Mouse (Mus musculus) lung, postnatal 36 days (tissue): Measurements from ENCODE around the gene 2010300C02Rik.

Experiments used
- DNase-seq: peaks from one replicate; pipeline ENCODE4 v3.0.0; 2022; ENCODE audit warnings: mixed read lengths

2010300C02Rik gene

GRCm38 (mm10) chr1:37665539-37666323 is 54.2 kb downstream of the 2010300C02Rik start:
- peak; percentile 78 for DNase-seq

DNA sequence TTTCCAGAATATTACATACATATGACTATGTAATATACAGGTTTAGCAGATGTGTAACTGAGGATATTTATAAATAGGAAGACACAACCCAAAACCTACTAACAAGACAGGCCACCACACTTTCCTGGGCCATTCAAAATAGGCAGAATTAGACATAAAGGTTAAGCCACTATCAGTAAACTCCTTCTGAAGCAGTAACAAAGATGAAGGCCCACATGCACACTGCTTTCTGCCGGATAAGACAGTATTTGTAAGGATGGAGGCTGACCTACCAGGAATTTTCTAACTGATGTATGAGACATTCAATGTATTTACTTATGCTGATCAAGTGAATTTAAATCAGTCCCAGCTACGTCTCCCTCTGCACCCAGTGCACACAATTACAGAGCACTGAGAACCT is 55.4 kb downstream of the 2010300C02Rik start:
- no peak for DNase-seq

DNA sequence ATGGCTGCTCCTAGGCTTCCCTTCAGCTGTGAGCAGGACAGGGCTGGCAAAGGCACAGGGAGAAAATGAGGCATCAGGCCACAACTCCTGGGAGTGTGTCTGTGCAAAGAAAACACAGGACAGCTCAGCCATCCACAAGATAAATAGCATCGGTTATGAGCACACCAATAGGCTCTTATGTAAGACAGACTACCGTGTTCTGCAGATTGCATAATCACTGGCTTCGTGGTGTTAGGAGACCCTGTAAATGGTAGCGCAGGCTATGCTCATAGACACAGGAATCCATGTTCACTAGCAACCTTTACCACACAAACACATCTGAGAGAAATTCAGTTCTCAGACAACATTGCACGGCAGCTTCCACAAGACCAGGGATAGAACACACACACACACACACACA is 56.3 kb downstream of the 2010300C02Rik start:
- DNase-seq = no peak

DNA sequence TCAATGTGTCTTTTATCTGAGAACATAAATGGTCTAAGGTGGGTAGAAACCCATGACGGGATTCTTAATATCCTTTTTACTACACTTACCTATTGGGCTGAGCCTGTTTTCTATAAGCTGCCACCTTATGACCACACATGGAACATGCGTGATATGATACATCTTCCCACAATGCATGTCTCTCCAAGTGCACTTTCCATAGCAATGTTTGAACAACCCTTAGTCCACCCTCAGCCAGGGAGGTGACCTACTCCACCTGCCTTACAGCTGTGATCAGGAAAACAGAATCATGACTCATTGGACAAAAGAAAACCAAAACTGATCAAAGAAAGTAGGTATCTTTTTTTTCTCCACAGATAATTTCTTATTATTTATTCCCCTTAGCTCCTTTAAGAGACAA is 63.9 kb downstream of the 2010300C02Rik start:
- no peak for DNase-seq

GRCm38 (mm10) chr1:37653992-37654391 is 65.9 kb downstream of the 2010300C02Rik start:
- no peak for DNase-seq

GRCm38 (mm10) chr1:37647066-37647465 is 72.8 kb downstream of the 2010300C02Rik start:
- no peak for DNase-seq

GRCm38 (mm10) chr1:37644501-37644900 is 75.4 kb downstream of the 2010300C02Rik start:
- DNase-seq = no peak

- no peak for DNase-seq
Observed at GRCm38 (mm10) chr1:37643794-37644365, 76.0 kb downstream of the 2010300C02Rik start.

DNA sequence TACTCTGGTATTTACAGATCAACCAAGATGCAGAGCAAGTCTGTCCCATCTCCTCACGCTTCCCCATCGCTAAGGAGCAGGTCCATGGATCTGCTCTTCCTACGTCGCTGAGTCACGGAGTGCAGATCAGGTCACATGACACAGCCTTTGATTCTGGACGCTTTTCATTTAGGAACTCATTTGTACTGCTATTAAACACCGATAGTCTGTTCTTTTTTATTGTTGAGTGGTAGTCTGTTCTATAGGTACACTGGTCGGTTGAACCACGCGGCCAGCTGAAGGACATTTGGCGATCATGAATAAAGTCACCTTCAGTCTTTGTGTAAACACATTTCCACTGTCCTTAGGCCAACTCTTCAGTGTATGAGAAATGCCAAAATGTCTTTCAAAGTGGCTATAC is 78.5 kb downstream of the 2010300C02Rik start:
- DNase-seq = no peak

- DNase-seq = peak; percentile 84
Observed at GRCm38 (mm10) chr1:37639101-37639500, 80.8 kb downstream of the 2010300C02Rik start.

DNA sequence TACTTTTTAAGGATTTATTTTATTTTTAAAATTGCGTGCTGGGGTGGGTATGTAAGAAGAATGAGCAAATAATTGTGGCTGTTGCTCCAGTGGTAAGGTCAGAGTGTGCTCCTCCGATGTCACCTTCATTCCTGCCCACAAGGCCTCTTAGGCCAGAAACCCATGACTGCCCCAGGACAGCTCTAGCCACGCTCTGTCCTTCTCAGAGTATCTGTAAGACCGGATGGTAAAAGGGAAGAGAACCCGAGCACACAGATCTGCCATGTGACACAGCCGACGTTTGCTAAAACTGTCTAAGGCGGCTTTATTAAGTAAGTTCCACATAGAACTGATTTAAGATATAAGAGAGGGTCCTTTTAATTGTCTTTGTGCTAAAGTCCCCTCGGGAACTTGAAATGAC is 81.3 kb downstream of the 2010300C02Rik start:
- DNase-seq = no peak

- no peak for DNase-seq
Observed at GRCm38 (mm10) chr1:37637571-37637970, 82.3 kb downstream of the 2010300C02Rik start.

GRCm38 (mm10) chr1:37636824-37637223 is 83.1 kb downstream of the 2010300C02Rik start:
- DNase-seq = no peak

- DNase-seq = peak; percentile 47
Observed at GRCm38 (mm10) chr1:37636169-37636568, 83.7 kb downstream of the 2010300C02Rik start.

GRCm38 (mm10) chr1:37635716-37636115 is 84.2 kb downstream of the 2010300C02Rik start:
- no peak for DNase-seq

DNA sequence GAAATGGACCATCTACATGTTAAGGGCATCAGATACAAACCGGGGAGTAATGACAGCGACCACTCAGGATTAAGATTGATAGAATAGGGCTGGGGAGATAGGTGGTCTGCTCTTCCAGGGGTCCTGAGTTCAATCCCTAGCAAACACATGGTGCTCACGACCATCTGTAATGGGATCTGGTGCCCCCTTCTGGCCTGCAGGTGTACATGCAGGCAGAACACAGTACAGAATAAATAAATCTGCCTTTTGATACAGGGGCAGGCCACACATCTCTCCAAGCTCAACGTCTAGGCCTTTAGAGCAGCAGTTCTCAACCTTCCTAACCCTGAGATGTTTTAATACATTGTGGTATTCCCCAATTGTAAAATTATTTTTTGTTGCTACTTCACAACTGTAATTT is 85.2 kb downstream of the 2010300C02Rik start:
- peak; percentile 50 for DNase-seq

GRCm38 (mm10) chr1:37633516-37633915 is 86.4 kb downstream of the 2010300C02Rik start:
- DNase-seq = no peak

- DNase-seq = no peak
Observed at GRCm38 (mm10) chr1:37632425-37632824, 87.5 kb downstream of the 2010300C02Rik start.

- DNase-seq = no peak
Observed at GRCm38 (mm10) chr1:37631456-37631855, 88.4 kb downstream of the 2010300C02Rik start.

DNA sequence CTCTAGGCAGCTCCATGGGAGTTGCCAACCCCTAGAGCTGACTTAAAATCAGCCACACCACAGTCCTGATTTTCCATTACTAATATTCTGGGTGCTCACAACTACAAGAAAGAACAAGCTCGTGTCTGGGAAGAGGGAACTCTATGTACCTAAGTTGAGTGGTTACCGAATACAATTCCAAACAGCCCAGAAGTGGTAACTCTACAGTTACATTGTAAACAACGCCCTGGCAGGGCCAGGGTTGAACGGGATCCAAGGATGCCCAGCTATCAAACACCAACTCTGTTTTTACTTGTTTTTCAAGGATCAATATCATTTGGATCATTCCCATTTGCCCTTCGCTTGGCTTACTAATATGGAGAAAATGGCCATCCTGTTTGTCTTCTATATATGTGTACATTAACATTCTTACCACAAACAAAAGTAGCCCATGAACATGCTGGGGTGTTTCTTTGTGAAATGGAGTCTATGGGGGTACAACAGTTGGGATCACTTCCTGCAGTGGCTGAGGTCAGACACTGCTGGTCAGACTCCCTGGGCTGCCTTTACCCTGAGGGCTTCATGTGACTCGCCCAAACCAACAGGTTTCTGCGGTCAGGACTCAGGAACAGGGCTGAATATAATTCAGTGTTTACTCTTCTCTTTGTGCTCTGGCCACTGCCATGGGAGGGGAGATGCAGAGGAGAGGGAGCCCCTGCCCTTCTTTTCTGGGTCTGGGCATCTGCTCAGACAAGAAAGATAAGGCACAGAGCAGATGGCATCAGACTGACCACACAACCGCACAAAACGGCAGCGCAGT is 89.3 kb downstream of the 2010300C02Rik start:
- DNase-seq = peak; percentile 63

- no peak for DNase-seq
Observed at GRCm38 (mm10) chr1:37629876-37630275, 90.0 kb downstream of the 2010300C02Rik start.

GRCm38 (mm10) chr1:37628749-37629148 is 91.1 kb downstream of the 2010300C02Rik start:
- DNase-seq = no peak

DNA sequence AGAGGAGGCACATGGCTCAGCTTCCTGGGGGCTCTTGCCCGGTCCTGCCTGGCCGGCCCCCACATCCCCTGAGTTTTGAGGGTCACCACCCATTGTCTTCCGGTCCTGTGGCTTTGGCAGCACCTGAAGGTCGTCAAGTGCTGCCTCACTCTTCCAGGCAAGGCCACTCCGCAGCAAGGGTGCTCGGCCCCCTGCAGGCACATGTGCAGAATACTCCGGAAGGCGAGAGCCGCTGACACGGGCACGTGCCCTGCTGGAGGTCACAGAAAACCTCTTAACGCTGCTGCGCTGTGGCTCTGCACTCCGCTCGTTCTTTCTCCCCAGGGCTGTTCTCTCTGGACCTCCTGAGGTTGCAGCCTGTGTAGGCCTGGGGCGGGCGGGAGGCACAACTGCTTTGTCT is 95.7 kb downstream of the 2010300C02Rik start:
- no peak for DNase-seq

DNA sequence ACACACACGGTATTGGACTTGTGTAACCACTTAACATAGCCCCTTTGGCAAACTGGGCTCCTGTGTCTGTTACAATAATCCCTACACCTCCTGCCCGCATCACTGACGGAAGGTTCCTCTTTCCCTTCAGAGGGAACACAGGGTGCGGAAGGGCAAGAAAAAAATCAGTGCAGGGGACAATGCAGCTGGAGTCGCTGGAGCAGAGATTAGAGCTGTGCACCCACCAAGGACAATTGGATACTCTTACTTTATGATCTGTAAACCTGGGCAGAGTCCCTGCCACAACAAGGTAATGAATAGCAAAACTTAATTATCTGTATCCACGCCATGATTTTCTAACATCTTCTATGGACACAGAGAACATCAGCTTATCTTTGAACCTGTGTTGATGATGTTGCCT is 97.8 kb downstream of the 2010300C02Rik start:
- DNase-seq = no peak
